Mouse (Mus musculus) myocyte (in vitro differentiated cells): ENCODE results near the gene Mad1l1. TPM values are rescaled to one million over a fixed set of nuclear protein-coding genes. Genes with fewer than 3 reads are reported as not detected.

Experiments used
- H3K27me3 ChIP-seq: one replicate; pipeline ENCODE4 v1.6.1; 2011; ENCODE audit not compliant: control insufficient read depth, insufficient read depth, insufficient read length
- H3K36me3 ChIP-seq: one replicate; pipeline ENCODE4 v1.6.1; 2011; ENCODE audit not compliant: control insufficient read depth, insufficient read depth
- H3K4me2 ChIP-seq: one replicate; pipeline ENCODE4 v1.6.1; 2011; ENCODE audit warnings: low read depth, control low read depth
- H3K4me3 ChIP-seq: one replicate; pipeline ENCODE4 v1.5.1; 2011; ENCODE audit warnings: mild to moderate bottlenecking, control low read depth, moderate library complexity
- H3K79me2 ChIP-seq: one replicate; pipeline ENCODE4 v1.6.1; 2011; ENCODE audit not compliant: control insufficient read depth, insufficient read depth
- H3ac ChIP-seq: one replicate; pipeline ENCODE4 v1.6.1; 2011; ENCODE audit not compliant: control insufficient read depth, insufficient read length
- CEBPB ChIP-seq: IDR thresholded peaks from 2 replicates; pipeline ENCODE4 v1.6.1; 2011; ENCODE audit warnings: mild to moderate bottlenecking, moderate library complexity; ENCODE audit not compliant: poor library complexity, insufficient read depth, severe bottlenecking
- E2F4 ChIP-seq: IDR thresholded peaks from one replicate; pipeline ENCODE4 v1.6.1; 2011; ENCODE audit warnings: mild to moderate bottlenecking, control low read depth, moderate library complexity; ENCODE audit not compliant: insufficient read depth
- MAX ChIP-seq: IDR thresholded peaks from one replicate; pipeline ENCODE4 v1.6.1; 2011; ENCODE audit warnings: low read depth, mild to moderate bottlenecking, control low read depth
- MYOD1 ChIP-seq, 3 experiments: IDR thresholded peaks; one replicate each; pipeline ENCODE4 v1.6.1; 2011; ENCODE audit warnings: control low read depth in 2 of 3, low read depth in 2 of 3, mild to moderate bottlenecking in 2 of 3, moderate library complexity in 1 of 3; ENCODE audit not compliant: insufficient read length in 2 of 3, control insufficient read depth in 1 of 3
- MYOG ChIP-seq, 3 experiments: IDR thresholded peaks; one replicate each; pipeline ENCODE4 v1.6.1; 2011; ENCODE audit warnings: control low read depth in 2 of 3, low read depth in 2 of 3, mild to moderate bottlenecking in 2 of 3; ENCODE audit not compliant: insufficient read length in 2 of 3, control insufficient read depth in 1 of 3, insufficient read depth in 1 of 3
- POLR2A ChIP-seq: IDR thresholded peaks from one replicate; pipeline ENCODE4 v1.6.1; 2011; ENCODE audit warnings: low read depth, mild to moderate bottlenecking, control low read depth, moderate library complexity; ENCODE audit not compliant: insufficient read length
- POLR2AphosphoS2 ChIP-seq: IDR thresholded peaks from one replicate; pipeline ENCODE4 v1.6.1; 2011; ENCODE audit warnings: low read depth, control low read depth; ENCODE audit not compliant: insufficient read length
- REST ChIP-seq: IDR thresholded peaks from one replicate; pipeline ENCODE4 v1.6.1; 2011; ENCODE audit warnings: mild to moderate bottlenecking, control low read depth, moderate library complexity; ENCODE audit not compliant: insufficient read depth, insufficient read length
- SRF ChIP-seq: IDR thresholded peaks from one replicate; pipeline ENCODE4 v1.6.1; 2011; ENCODE audit warnings: low read depth; ENCODE audit not compliant: control insufficient read depth, insufficient read length
- TCF12 ChIP-seq: IDR thresholded peaks from one replicate; pipeline ENCODE4 v1.6.1; 2011; ENCODE audit warnings: mild to moderate bottlenecking, control low read depth; ENCODE audit not compliant: poor library complexity, insufficient read depth, severe bottlenecking
- TCF3 ChIP-seq: IDR thresholded peaks from one replicate; pipeline ENCODE4 v1.6.1; 2011; ENCODE audit warnings: low read depth, control low read depth; ENCODE audit not compliant: insufficient read length
- USF1 ChIP-seq: IDR thresholded peaks from one replicate; pipeline ENCODE4 v1.6.1; 2011; ENCODE audit warnings: low read depth, mild to moderate bottlenecking, control low read depth, moderate library complexity
- polyA plus RNA-seq: library from polyadenylated mRNA; unstranded; fragments of >200 nt; fragmentation: generic; extraction: Trizol; gene quantifications from one replicate; pipeline ENCODE4 v1.2.1, GENCODE M21; 2012; ENCODE audit warnings: missing spikeins

Mad1l1 gene
- polyA plus RNA-seq, 1 experiment = 35.6 TPM

GRCm38 (mm10) chr5:139977476-139977875 lies 343.9 kb downstream of the Mad1l1 start:
- peaks cover 13% of the 10 kb centered on the region for H3K27me3 ChIP-seq
- no peaks in the 10 kb centered on the region for H3K79me2 ChIP-seq
- TF ChIP-seq E2F4 (no peak), MYOD1 (IDR thresholded peaks at IDR 0.05; ENCODE audit: control insufficient read depth in 1 of 3, insufficient read length in 2 of 3, low read depth in 2 of 3) (no peak), POLR2AphosphoS2 (no peak), REST (no peak), TCF3 (no peak), CEBPB (no peak), POLR2A (no peak), SRF (no peak), USF1 (no peak), MAX (no peak), TCF12 (no peak), MYOG (IDR thresholded peaks at IDR 0.05; ENCODE audit: control insufficient read depth in 1 of 3, insufficient read depth in 1 of 3, insufficient read length in 2 of 3, low read depth in 2 of 3) (no peak)
- H3K4me2 ChIP-seq = no peak overlapping the region
- H3K4me3 ChIP-seq = no peak overlapping the region
- H3K36me3 ChIP-seq = no peaks in the 10 kb centered on the region
- H3ac ChIP-seq = no peak overlapping the region

- peaks cover 4% of the 10 kb centered on the region for H3K27me3 ChIP-seq
- no peak overlapping the region for H3ac ChIP-seq
- H3K4me2 ChIP-seq = no peak overlapping the region
- H3K36me3 ChIP-seq = no peaks in the 10 kb centered on the region
- no peak overlapping the region for H3K4me3 ChIP-seq
- TF ChIP-seq MYOD1 (IDR thresholded peaks at IDR 0.05; ENCODE audit: control insufficient read depth in 1 of 3, insufficient read length in 2 of 3, low read depth in 2 of 3) (no peak), TCF3 (no peak), REST (no peak), E2F4 (no peak), SRF (no peak), POLR2AphosphoS2 (no peak)
- H3K79me2 ChIP-seq = no peaks in the 10 kb centered on the region
Measured at GRCm38 (mm10) chr5:139976584-139976983, 344.8 kb downstream of the Mad1l1 start.

- no peak for TF ChIP-seq REST
- TF ChIP-seq MYOD1 (IDR thresholded peaks at IDR 0.05; ENCODE audit: control insufficient read depth in 1 of 3, insufficient read length in 2 of 3, low read depth in 2 of 3) = no peak
- TF ChIP-seq TCF12 = no peak
- TF ChIP-seq SRF = no peak
- no peak for TF ChIP-seq E2F4
- TF ChIP-seq USF1 = no peak
- TF ChIP-seq MAX = no peak
- no peak for TF ChIP-seq TCF3
- TF ChIP-seq CEBPB = no peak
- no peak for TF ChIP-seq POLR2A
- TF ChIP-seq MYOG (IDR thresholded peaks at IDR 0.05; ENCODE audit: control insufficient read depth in 1 of 3, insufficient read depth in 1 of 3, insufficient read length in 2 of 3, low read depth in 2 of 3) = no peak
- no peak for TF ChIP-seq POLR2AphosphoS2
- Histone ChIP-seq H3K79me2 (no peaks in the 10 kb centered on the region), H3ac (no peak overlapping the region), H3K27me3 (peaks cover 9% of the 10 kb centered on the region), H3K4me3 (no peak overlapping the region), H3K36me3 (no peaks in the 10 kb centered on the region), H3K4me2 (no peak overlapping the region)
Measured at GRCm38 (mm10) chr5:139970186-139970631, 351.1 kb downstream of the Mad1l1 start.

- no peak overlapping the region for H3K4me2 ChIP-seq
- H3K36me3 ChIP-seq = no peaks in the 10 kb centered on the region
- H3K27me3 ChIP-seq = peaks cover 9% of the 10 kb centered on the region
- TF ChIP-seq TCF3 (no peak), MAX (no peak)
- no peak overlapping the region for H3K4me3 ChIP-seq
- H3ac ChIP-seq = no peak overlapping the region
- no peaks in the 10 kb centered on the region for H3K79me2 ChIP-seq
Measured at GRCm38 (mm10) chr5:139969151-139969948, 352.0 kb downstream of the Mad1l1 start.

DNA sequence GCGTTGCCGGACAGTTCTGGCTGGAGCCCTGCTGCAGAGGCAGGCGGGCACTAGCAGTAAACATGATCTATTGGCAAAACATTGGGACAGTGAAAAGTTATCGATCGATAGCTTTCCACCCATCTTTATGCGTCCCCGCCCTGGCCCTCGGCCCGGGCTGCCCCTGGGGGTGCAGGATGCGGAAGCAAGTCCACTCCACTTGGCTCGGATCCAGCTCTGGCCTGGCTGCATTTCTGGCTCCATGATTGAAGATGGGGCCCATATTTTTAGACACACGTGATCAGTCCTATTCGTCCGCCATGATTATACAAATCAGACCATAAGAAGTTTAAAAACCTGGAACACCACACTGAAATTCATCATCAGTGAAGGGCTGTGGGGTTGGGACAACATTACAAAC lies 355.8 kb downstream of the Mad1l1 start:
- Histone ChIP-seq H3K27me3 (peaks cover 12% of the 10 kb centered on the region), H3K36me3 (no peaks in the 10 kb centered on the region), H3K4me3 (no peak overlapping the region), H3K79me2 (no peaks in the 10 kb centered on the region), H3K4me2 (no peak overlapping the region), H3ac (no peak overlapping the region)
- TF ChIP-seq E2F4 = no peak
